Mouse (Mus musculus) kidney, embryonic 15.5 days (tissue): ENCODE measurements around the gene Crtac1. TPM values are rescaled to one million over a fixed set of nuclear protein-coding genes. Genes with fewer than 3 reads are reported as not detected.

ENCODE experiments used
- ATAC-seq: fragments of 200-750 bp; cut with Nextera tagmentation; replicated peaks from 2 replicates; pipeline ENCODE4 v1.8.0; 2017; ENCODE audit warnings: moderate TSS enrichment; ENCODE audit not compliant: low FRiP score
- H3K27ac ChIP-seq: fragments of 300-500 bp; sonication (generic); 2 replicates; pipeline ENCODE4 v1.5.1; 2015; ENCODE audit warnings: mild to moderate bottlenecking, inconsistent platforms
- H3K27me3 ChIP-seq: fragments of 300-500 bp; sonication (generic); 2 replicates; pipeline ENCODE4 v1.6.1; 2015; ENCODE audit warnings: inconsistent platforms
- H3K36me3 ChIP-seq: fragments of 300-500 bp; sonication (generic); 2 replicates; pipeline ENCODE4 v1.6.1; 2015; ENCODE audit warnings: inconsistent platforms
- H3K4me1 ChIP-seq: fragments of 300-500 bp; sonication (generic); 2 replicates; pipeline ENCODE4 v1.6.1; 2015; ENCODE audit warnings: inconsistent platforms
- H3K4me2 ChIP-seq: fragments of 300-500 bp; sonication (generic); 2 replicates; pipeline ENCODE4 v1.6.1; 2015; ENCODE audit warnings: moderate library complexity, mild to moderate bottlenecking, inconsistent platforms
- H3K4me3 ChIP-seq: fragments of 300-500 bp; sonication (generic); replicated peaks from 2 replicates; pipeline ENCODE4 v1.5.1; 2015; ENCODE audit warnings: mild to moderate bottlenecking, inconsistent platforms
- H3K9ac ChIP-seq: fragments of 300-500 bp; sonication (generic); 2 replicates; pipeline ENCODE4 v1.6.1; 2015; ENCODE audit warnings: mild to moderate bottlenecking, inconsistent platforms
- H3K9me3 ChIP-seq: fragments of 300-500 bp; sonication (generic); replicated peaks from 2 replicates; pipeline ENCODE4 v1.6.1; 2016; ENCODE audit warnings: inconsistent platforms
- WGBS: fragments of 180-500 bp; shearing (Covaris S2); methylation state at CpG from one replicate; pipeline ENCODE4 v1.1.7; 2015; ENCODE audit warnings: mixed read lengths; 5-methylcytosine and 5-hydroxymethylcytosine counted together
- polyA plus RNA-seq: library from polyadenylated mRNA; unstranded; fragments of >200 nt; fragmentation: Nextera tagmentation; extraction: Ambion mirVana; gene quantifications from 2 replicates; pipeline ENCODE4 v1.2.1, GENCODE M21; 2015

The Crtac1 gene
- polyA plus RNA-seq, 1 experiment from 2014 or later: 7.0 TPM

- Histone ChIP-seq H3K27me3 (peaks cover 29% of the 10 kb centered on the region), H3K9me3 (no peaks in the 10 kb centered on the region), H3K36me3 (no peaks in the 10 kb centered on the region), H3K9ac (no peak overlapping the region), H3K4me3 (no peak overlapping the region), H3K4me1 (peaks cover 6% of the 10 kb centered on the region), H3K4me2 (no peak overlapping the region), H3K27ac (no peak overlapping the region)
- no peak for ATAC-seq
- WGBS: 47% methylated on average over 5 of the region's 5 CpGs
Measured at GRCm38 (mm10) chr19:42409856-42410255, 21.7 kb downstream of the Crtac1 start.

DNA sequence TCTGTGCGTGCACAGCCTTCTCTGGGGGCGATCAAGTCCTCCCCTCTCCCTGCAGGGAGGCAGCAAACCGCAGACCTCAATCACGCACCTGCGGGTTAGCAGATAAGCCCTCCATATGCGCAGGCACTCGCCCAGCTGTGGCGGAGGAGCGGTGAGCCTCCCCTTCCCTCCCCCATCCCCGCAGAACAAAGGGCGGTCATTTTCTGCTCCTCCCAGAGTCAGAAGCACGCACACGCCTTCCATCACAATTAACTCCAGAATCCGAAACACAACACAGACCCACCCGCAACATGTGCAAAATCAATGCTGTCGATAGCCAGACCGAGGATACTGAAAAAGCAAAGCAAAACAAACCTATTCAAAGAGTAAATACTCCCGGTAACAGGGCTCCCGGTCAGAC lies 22.4 kb downstream of the Crtac1 start:
- WGBS: 3% methylated on average over 19 of the region's 19 CpGs
- no peak overlapping the region for H3K9ac ChIP-seq
- no peaks in the 10 kb centered on the region for H3K9me3 ChIP-seq
- peaks cover 6% of the 10 kb centered on the region for H3K4me1 ChIP-seq
- H3K27me3 ChIP-seq: peaks cover 29% of the 10 kb centered on the region
- no peak overlapping the region for H3K27ac ChIP-seq
- peak overlapping the region; percentile 36 for H3K4me2 ChIP-seq
- H3K4me3 ChIP-seq: no peak overlapping the region
- ATAC-seq: no peak
- no peaks in the 10 kb centered on the region for H3K36me3 ChIP-seq

DNA sequence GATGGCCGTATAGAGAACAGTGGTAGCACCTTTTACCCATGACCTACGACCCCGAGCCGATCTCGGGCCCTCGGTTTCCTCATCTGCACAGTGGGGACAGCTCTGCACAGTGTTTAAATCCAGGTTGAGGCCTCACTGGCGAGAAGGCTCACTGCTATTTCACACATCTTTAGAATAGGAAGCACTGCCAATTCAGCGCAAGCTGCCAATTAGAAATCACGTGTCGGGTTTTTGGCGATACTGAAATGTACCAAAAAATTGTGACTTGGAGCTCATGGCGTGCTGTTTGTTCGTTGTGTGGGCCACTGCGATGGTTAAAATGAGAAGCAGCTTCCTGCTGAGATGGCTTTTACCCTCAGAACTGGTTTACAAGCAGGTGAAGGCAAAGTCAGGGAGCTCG lies 27.2 kb downstream of the Crtac1 start:
- no peak for ATAC-seq
- WGBS: 88% methylated on average over 15 of the region's 15 CpGs

GRCm38 (mm10) chr19:42399974-42400373 lies 31.6 kb downstream of the Crtac1 start:
- no peaks in the 10 kb centered on the region for H3K4me1 ChIP-seq
- no peak overlapping the region for H3K4me2 ChIP-seq
- H3K27me3 ChIP-seq: no peaks in the 10 kb centered on the region
- no peaks in the 10 kb centered on the region for H3K9me3 ChIP-seq
- H3K36me3 ChIP-seq: no peaks in the 10 kb centered on the region
- WGBS: 63% methylated on average over 3 of the region's 3 CpGs
- ATAC-seq: no peak
- no peak overlapping the region for H3K9ac ChIP-seq
- no peak overlapping the region for H3K4me3 ChIP-seq
- H3K27ac ChIP-seq: no peak overlapping the region

More for the DNA sequence above, 27.2 kb downstream of the Crtac1 start:
- Histone ChIP-seq H3K4me3 (no peak overlapping the region), H3K27ac (no peak overlapping the region), H3K9me3 (no peaks in the 10 kb centered on the region), H3K9ac (no peak overlapping the region), H3K4me1 (peaks cover 5% of the 10 kb centered on the region), H3K4me2 (no peak overlapping the region), H3K36me3 (no peaks in the 10 kb centered on the region), H3K27me3 (peaks cover 16% of the 10 kb centered on the region)

GRCm38 (mm10) chr19:42397281-42397680 lies 34.3 kb downstream of the Crtac1 start:
- Histone ChIP-seq H3K36me3 (no peaks in the 10 kb centered on the region), H3K4me3 (no peak overlapping the region), H3K9ac (no peak overlapping the region), H3K4me2 (no peak overlapping the region), H3K9me3 (no peaks in the 10 kb centered on the region), H3K27me3 (no peaks in the 10 kb centered on the region), H3K27ac (no peak overlapping the region), H3K4me1 (no peaks in the 10 kb centered on the region)
- 17% methylated on average over 11 of the region's 11 CpGs for WGBS
- ATAC-seq: no peak

DNA sequence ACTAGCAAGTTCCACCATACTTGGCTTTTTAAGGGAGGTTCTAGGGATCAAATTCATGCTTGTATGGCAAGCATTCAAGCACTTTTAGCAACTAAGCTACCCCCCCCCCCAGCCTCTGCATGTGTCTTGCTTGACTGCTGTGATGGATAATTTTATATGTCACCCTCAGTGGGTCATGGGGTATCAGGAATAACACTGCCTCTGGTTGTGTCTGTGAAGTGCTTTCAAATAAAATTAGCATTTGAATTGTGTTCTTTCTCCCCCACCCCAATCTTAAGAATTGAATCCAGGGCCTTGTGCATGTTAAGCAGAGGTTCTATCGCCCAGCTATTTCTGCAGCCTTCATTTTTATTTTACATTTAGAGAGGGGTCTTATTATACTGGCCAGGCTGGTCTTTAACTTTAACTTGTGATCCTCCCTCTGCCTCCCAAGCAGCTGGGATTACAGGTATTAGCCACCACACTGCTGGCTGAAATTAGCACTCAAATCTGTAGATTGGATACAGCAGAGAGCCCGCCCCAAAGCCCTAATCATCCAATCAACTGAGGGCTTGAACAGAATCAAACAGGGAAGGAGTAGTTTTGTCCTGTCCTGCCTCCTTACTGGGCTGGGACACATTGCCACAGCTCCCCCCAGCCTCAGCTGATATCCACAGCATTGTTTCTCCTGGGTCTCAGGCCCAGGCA lies 36.6 kb downstream of the Crtac1 start:
- no peak overlapping the region for H3K9ac ChIP-seq
- H3K9me3 ChIP-seq: no peaks in the 10 kb centered on the region
- H3K4me2 ChIP-seq: no peak overlapping the region
- 63% methylated on average over 2 of the region's 2 CpGs for WGBS
- no peak overlapping the region for H3K4me3 ChIP-seq
- ATAC-seq: no peak
- no peaks in the 10 kb centered on the region for H3K27me3 ChIP-seq
- H3K27ac ChIP-seq: no peak overlapping the region
- no peaks in the 10 kb centered on the region for H3K36me3 ChIP-seq
- no peaks in the 10 kb centered on the region for H3K4me1 ChIP-seq

- Histone ChIP-seq H3K9me3 (no peaks in the 10 kb centered on the region), H3K9ac (no peak overlapping the region), H3K4me2 (no peak overlapping the region), H3K27me3 (no peaks in the 10 kb centered on the region), H3K4me1 (no peaks in the 10 kb centered on the region), H3K27ac (no peak overlapping the region), H3K36me3 (no peaks in the 10 kb centered on the region), H3K4me3 (no peak overlapping the region)
- ATAC-seq: no peak
- WGBS: 69% methylated on average over 4 of the region's 4 CpGs
Measured at GRCm38 (mm10) chr19:42393920-42394319, 37.7 kb downstream of the Crtac1 start.

- 80% methylated on average over 8 of the region's 8 CpGs for WGBS
- Histone ChIP-seq H3K27me3 (no peaks in the 10 kb centered on the region), H3K4me3 (no peak overlapping the region), H3K36me3 (no peaks in the 10 kb centered on the region), H3K9me3 (no peaks in the 10 kb centered on the region), H3K27ac (no peak overlapping the region), H3K4me2 (no peak overlapping the region), H3K4me1 (no peaks in the 10 kb centered on the region), H3K9ac (no peak overlapping the region)
- ATAC-seq: no peak
Measured at GRCm38 (mm10) chr19:42392094-42392493, 39.5 kb downstream of the Crtac1 start.

DNA sequence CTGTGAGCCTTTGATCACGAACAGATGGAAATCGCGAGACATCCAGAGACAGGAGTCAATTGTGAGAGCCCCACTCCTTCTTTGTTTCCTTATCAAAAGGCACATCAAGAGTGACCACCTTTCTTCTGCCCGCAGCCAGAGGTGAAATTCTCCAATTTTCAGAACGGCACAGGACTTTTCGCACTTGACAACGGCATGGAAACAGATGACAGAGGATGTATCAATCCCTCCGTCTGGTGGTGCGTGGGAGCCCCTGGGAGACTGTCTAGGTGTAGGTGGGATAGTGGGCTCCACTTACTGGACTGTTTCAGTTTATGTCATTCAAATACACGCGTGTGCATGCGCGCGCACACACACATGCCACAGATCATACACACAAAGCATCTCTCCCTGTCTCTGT lies 42.0 kb downstream of the Crtac1 start:
- no peak overlapping the region for H3K27ac ChIP-seq
- no peak overlapping the region for H3K4me2 ChIP-seq

DNA sequence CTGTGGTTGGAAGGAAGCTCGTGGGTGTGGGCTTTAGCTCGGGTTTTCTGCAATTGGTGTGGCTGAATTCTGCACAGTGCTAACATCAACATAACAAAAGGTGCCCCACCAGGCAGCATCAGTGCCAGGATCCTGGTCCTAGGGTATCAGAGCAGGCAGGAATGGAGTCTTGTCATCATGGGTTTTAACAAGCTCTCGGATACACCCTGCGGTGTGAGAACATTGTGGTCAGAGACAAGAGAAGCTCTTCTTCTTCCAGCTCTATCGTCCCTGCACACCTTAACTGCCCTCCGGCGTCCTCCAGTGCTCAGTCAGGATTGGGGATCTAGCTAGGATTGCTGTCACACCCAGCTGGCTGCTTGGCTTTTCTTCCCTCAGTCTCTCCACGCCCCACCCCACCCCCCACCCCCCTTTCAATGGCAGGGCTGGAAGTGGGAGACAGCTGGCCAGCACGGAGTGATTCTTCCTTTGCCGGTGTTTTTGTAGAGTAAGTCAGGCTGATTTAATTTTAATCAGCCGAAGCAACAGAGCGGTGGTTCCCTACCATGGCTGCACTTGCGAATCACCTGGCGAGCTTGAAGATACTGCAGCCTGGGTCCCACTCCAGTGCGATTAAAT lies 46.5 kb downstream of the Crtac1 start:
- H3K9me3 ChIP-seq: no peaks in the 10 kb centered on the region
- peaks cover 55% of the 10 kb centered on the region for H3K27me3 ChIP-seq
- no peak overlapping the region for H3K27ac ChIP-seq
- H3K4me2 ChIP-seq: no peak overlapping the region
- ATAC-seq: no peak
- H3K36me3 ChIP-seq: no peaks in the 10 kb centered on the region
- no peak overlapping the region for H3K9ac ChIP-seq
- no peak overlapping the region for H3K4me3 ChIP-seq
- H3K4me1 ChIP-seq: peaks cover 11% of the 10 kb centered on the region; the same call in 1 of the 2 replicates
- 20% methylated on average over 15 of the region's 15 CpGs for WGBS

More for the DNA sequence above, 42.0 kb downstream of the Crtac1 start:
- no peak overlapping the region for H3K9ac ChIP-seq
- no peak for ATAC-seq
- no peaks in the 10 kb centered on the region for H3K36me3 ChIP-seq
- no peaks in the 10 kb centered on the region for H3K4me1 ChIP-seq
- H3K4me3 ChIP-seq: no peak overlapping the region
- WGBS: 91% methylated on average over 14 of the region's 14 CpGs
- H3K9me3 ChIP-seq: no peaks in the 10 kb centered on the region
- H3K27me3 ChIP-seq: peaks cover 11% of the 10 kb centered on the region

DNA sequence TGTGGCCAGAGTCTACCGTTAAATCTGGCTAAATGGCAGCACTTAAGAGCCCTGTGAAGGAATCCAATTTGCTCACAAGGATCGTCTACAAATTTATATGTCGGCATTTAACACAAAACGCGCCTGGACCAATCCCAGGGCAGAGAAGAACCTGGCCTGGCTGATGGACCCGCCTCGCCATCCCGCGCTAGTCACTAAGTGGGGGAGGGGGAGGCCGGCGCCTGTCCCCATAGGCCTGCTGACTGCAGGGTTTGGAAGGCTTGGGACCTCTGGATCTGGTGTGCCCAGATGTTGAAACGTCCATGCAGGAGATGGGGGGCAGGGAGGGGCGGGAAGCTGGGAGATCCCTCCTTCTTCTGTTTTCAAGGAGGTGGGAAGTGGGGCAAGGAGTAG lies 50.6 kb downstream of the Crtac1 start:
- Histone ChIP-seq H3K4me3 (peak overlapping the region; percentile 23), H3K9me3 (no peaks in the 10 kb centered on the region), H3K27me3 (peaks cover 62% of the 10 kb centered on the region), H3K36me3 (no peaks in the 10 kb centered on the region), H3K9ac (no peak overlapping the region), H3K4me1 (peaks cover 11% of the 10 kb centered on the region; the same call in 1 of the 2 replicates), H3K4me2 (peak overlapping the region; percentile 53), H3K27ac (no peak overlapping the region)
- no peak for ATAC-seq
- WGBS: under 1% methylated on average over 13 of the region's 13 CpGs

DNA sequence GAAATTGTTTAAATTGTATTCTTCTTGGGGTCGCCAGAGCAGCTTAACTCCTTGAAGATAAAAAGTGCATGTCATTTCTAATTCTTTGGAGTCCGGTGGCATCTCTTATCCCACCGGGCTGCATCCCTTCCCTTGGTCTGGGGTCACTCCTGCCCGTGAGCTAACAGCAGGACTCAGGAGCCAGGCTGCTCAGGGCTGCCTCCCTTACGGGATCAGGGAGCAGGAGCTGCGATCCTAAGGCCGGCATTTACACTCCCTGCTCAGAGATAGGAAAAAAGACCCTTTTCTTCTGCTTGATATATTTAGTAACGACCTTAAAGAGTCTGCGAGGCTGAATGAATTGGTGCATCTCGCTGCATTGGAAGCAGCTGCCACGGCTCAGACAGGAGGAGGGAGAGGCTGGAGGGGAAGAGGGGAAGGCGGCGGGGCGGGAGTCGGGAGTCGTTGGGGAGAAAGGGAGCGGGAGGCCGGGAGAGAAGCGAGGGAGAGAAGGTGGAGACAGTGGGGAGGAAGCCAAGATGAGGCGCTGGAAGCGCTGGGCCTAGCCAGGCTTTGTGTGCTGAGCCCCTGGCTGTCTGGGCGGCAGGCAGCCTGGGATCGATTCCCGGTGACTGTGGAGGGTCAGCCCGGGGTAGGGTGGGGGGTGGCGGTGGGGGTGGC lies 51.1 kb downstream of the Crtac1 start:
- Histone ChIP-seq H3K36me3 (no peaks in the 10 kb centered on the region), H3K27ac (no peak overlapping the region), H3K4me1 (peaks cover 11% of the 10 kb centered on the region; the same call in 1 of the 2 replicates), H3K9ac (no peak overlapping the region), H3K4me3 (peak overlapping the region; percentile 23), H3K9me3 (no peaks in the 10 kb centered on the region), H3K4me2 (peak overlapping the region; percentile 53), H3K27me3 (peaks cover 57% of the 10 kb centered on the region)
- ATAC-seq: no peak
- WGBS: 2% methylated on average over 26 of the region's 26 CpGs
